Mouse (Mus musculus) hindbrain, embryonic 16.5 days (tissue): ENCODE results near the gene Dcaf5. TPM values are rescaled to one million over a fixed set of nuclear protein-coding genes. Genes with fewer than 3 reads are reported as not detected.

Source experiments
- ATAC-seq: fragments of 200-750 bp; cut with Nextera tagmentation; 2 replicates; pipeline ENCODE4 v1.8.0; 2017; ENCODE audit warnings: moderate TSS enrichment, moderate library complexity
- H3K27ac ChIP-seq: fragments of 300-500 bp; sonication (generic); 2 replicates; pipeline ENCODE4 v1.5.1; 2014; ENCODE audit warnings: low read depth, mild to moderate bottlenecking, control low read depth, low read length, moderate library complexity
- H3K27me3 ChIP-seq: fragments of 300-500 bp; sonication (generic); replicated peaks from 2 replicates; pipeline ENCODE4 v1.6.1; 2014; ENCODE audit warnings: low read length; ENCODE audit not compliant: control insufficient read depth, insufficient read depth
- H3K36me3 ChIP-seq: fragments of 300-500 bp; sonication (generic); 2 replicates; pipeline ENCODE4 v1.6.1; 2014; ENCODE audit warnings: mild to moderate bottlenecking, low read length, moderate library complexity, mixed read lengths; ENCODE audit not compliant: control insufficient read depth, insufficient read depth
- H3K4me1 ChIP-seq: fragments of 300-500 bp; sonication (generic); 2 replicates; pipeline ENCODE4 v1.6.1; 2014; ENCODE audit warnings: low read depth, low read length; ENCODE audit not compliant: control insufficient read depth, insufficient read depth
- H3K4me2 ChIP-seq: fragments of 300-500 bp; sonication (generic); 2 replicates; pipeline ENCODE4 v1.6.1; 2014; ENCODE audit warnings: mild to moderate bottlenecking, low read length, control low read depth, moderate library complexity
- H3K4me3 ChIP-seq: fragments of 300-500 bp; sonication (generic); 2 replicates; pipeline ENCODE4 v1.5.1; 2014; ENCODE audit warnings: mild to moderate bottlenecking, low read length, control low read depth, moderate library complexity
- H3K9ac ChIP-seq: fragments of 300-500 bp; sonication (generic); 2 replicates; pipeline ENCODE4 v1.6.1; 2014; ENCODE audit warnings: low read depth, mild to moderate bottlenecking, control low read depth, low read length, moderate library complexity
- H3K9me3 ChIP-seq: fragments of 300-500 bp; sonication (generic); 2 replicates; pipeline ENCODE4 v1.6.1; 2014; ENCODE audit warnings: mild to moderate bottlenecking, low read length, moderate library complexity; ENCODE audit not compliant: control insufficient read depth
- WGBS: fragments of 180-500 bp; shearing (Covaris S2); extraction: QIAGEN DNeasy Blood & Tissue Kit; methylation state at CpG from one replicate; pipeline ENCODE4 v1.1.7; 2014; 5-methylcytosine and 5-hydroxymethylcytosine counted together
- polyA plus RNA-seq: library from polyadenylated mRNA; unstranded; fragments of >200 nt; fragmentation: Nextera tagmentation; extraction: Ambion mirVana; gene quantifications from 2 replicates; pipeline ENCODE4 v1.2.1, GENCODE M21; 2015

Dcaf5 gene
- polyA plus RNA-seq, 1 experiment from 2014 or later, result 19.4 TPM

GRCm38 (mm10) chr12:80334162-80334561, 102.2 kb downstream of the Dcaf5 start:
- Histone ChIP-seq H3K9ac (no peak overlapping the region), H3K4me2 (no peak overlapping the region), H3K4me3 (no peak overlapping the region), H3K27me3 (no peaks in the 10 kb centered on the region), H3K9me3 (no peaks in the 10 kb centered on the region), H3K27ac (no peak overlapping the region), H3K36me3 (peaks cover 19% of the 10 kb centered on the region), H3K4me1 (no peaks in the 10 kb centered on the region)
- WGBS, result 80% methylated on average over 4 of the region's 4 CpGs
- ATAC-seq, result no peak

- no peak overlapping the region for H3K9ac ChIP-seq
- H3K27me3 ChIP-seq, result no peaks in the 10 kb centered on the region
- 37% methylated on average over 2 of the region's 2 CpGs for WGBS
- H3K9me3 ChIP-seq, result no peaks in the 10 kb centered on the region
- no peak for ATAC-seq
- no peak overlapping the region for H3K27ac ChIP-seq
- H3K4me3 ChIP-seq, result no peak overlapping the region
- no peak overlapping the region for H3K4me2 ChIP-seq
- H3K4me1 ChIP-seq, result no peaks in the 10 kb centered on the region
- 0 out of 2 replicates have a peak, but pooled peaks cover 3% of the 10 kb centered on the region for H3K36me3 ChIP-seq
Measured at GRCm38 (mm10) chr12:80331634-80332033, 104.8 kb downstream of the Dcaf5 start.

- Histone ChIP-seq H3K9me3 (no peaks in the 10 kb centered on the region), H3K27me3 (no peaks in the 10 kb centered on the region), H3K4me3 (no peak overlapping the region), H3K4me1 (no peaks in the 10 kb centered on the region), H3K4me2 (no peak overlapping the region), H3K9ac (no peak overlapping the region), H3K36me3 (0 out of 2 replicates have a peak, but pooled peaks cover 3% of the 10 kb centered on the region), H3K27ac (no peak overlapping the region)
- no peak for ATAC-seq
- WGBS, result 87% methylated on average over 8 of the region's 8 CpGs
Measured at GRCm38 (mm10) chr12:80330819-80331218, 105.6 kb downstream of the Dcaf5 start.

- H3K27me3 ChIP-seq, result no peaks in the 10 kb centered on the region
- no peak overlapping the region for H3K4me2 ChIP-seq
- 46% methylated on average over 2 of the region's 2 CpGs for WGBS
- no peak overlapping the region for H3K9ac ChIP-seq
- H3K36me3 ChIP-seq, result no peaks in the 10 kb centered on the region
- no peak overlapping the region for H3K27ac ChIP-seq
- no peak overlapping the region for H3K4me3 ChIP-seq
- no peaks in the 10 kb centered on the region for H3K4me1 ChIP-seq
- ATAC-seq, result no peak
- no peaks in the 10 kb centered on the region for H3K9me3 ChIP-seq
Measured at GRCm38 (mm10) chr12:80329641-80330040, 106.8 kb downstream of the Dcaf5 start.

GRCm38 (mm10) chr12:80326047-80326446, 110.4 kb downstream of the Dcaf5 start:
- no peaks in the 10 kb centered on the region for H3K27me3 ChIP-seq
- H3K36me3 ChIP-seq, result no peaks in the 10 kb centered on the region
- ATAC-seq, result no peak
- H3K4me3 ChIP-seq, result no peak overlapping the region
- no peaks in the 10 kb centered on the region for H3K4me1 ChIP-seq
- H3K4me2 ChIP-seq, result no peak overlapping the region
- H3K9ac ChIP-seq, result no peak overlapping the region
- H3K27ac ChIP-seq, result no peak overlapping the region
- no peaks in the 10 kb centered on the region for H3K9me3 ChIP-seq

- Histone ChIP-seq H3K36me3 (no peaks in the 10 kb centered on the region), H3K27me3 (no peaks in the 10 kb centered on the region), H3K27ac (no peak overlapping the region), H3K4me3 (no peak overlapping the region), H3K4me2 (no peak overlapping the region), H3K9me3 (no peaks in the 10 kb centered on the region), H3K4me1 (no peaks in the 10 kb centered on the region), H3K9ac (no peak overlapping the region)
- ATAC-seq, result no peak
- WGBS, result 80% methylated on average over 1 of the region's 1 CpGs
Measured at GRCm38 (mm10) chr12:80324785-80325131, 111.6 kb downstream of the Dcaf5 start.

GRCm38 (mm10) chr12:80324051-80324784, 112.2 kb downstream of the Dcaf5 start:
- ATAC-seq, result no peak
- Histone ChIP-seq H3K4me1 (no peaks in the 10 kb centered on the region), H3K9me3 (no peaks in the 10 kb centered on the region), H3K9ac (no peak overlapping the region), H3K27me3 (no peaks in the 10 kb centered on the region), H3K36me3 (no peaks in the 10 kb centered on the region), H3K27ac (no peak overlapping the region), H3K4me2 (no peak overlapping the region), H3K4me3 (no peak overlapping the region)
- WGBS, result 80% methylated on average over 9 of the region's 9 CpGs

GRCm38 (mm10) chr12:80323371-80324050, 112.9 kb downstream of the Dcaf5 start:
- Histone ChIP-seq H3K36me3 (no peaks in the 10 kb centered on the region), H3K27me3 (no peaks in the 10 kb centered on the region), H3K9ac (no peak overlapping the region), H3K4me2 (no peak overlapping the region), H3K4me1 (no peaks in the 10 kb centered on the region), H3K27ac (no peak overlapping the region), H3K9me3 (no peaks in the 10 kb centered on the region), H3K4me3 (no peak overlapping the region)
- 70% methylated on average over 8 of the region's 8 CpGs for WGBS
- ATAC-seq, result no peak

- Histone ChIP-seq H3K4me2 (no peak overlapping the region), H3K4me1 (no peaks in the 10 kb centered on the region), H3K27me3 (no peaks in the 10 kb centered on the region), H3K9me3 (no peaks in the 10 kb centered on the region), H3K27ac (no peak overlapping the region), H3K36me3 (no peaks in the 10 kb centered on the region), H3K9ac (no peak overlapping the region), H3K4me3 (no peak overlapping the region)
- ATAC-seq, result no peak
- WGBS, result 66% methylated on average over 6 of the region's 6 CpGs
Measured at GRCm38 (mm10) chr12:80322494-80322893, 113.9 kb downstream of the Dcaf5 start.
